Mouse (Mus musculus) brown adipose tissue, adult 24 weeks (tissue): ENCODE results near the gene Stra6. TPM values are rescaled to one million over a fixed set of nuclear protein-coding genes. Genes with fewer than 3 reads are reported as not detected.

Experiments used
- H3K27ac ChIP-seq: fragments of 200-500 bp; replicated peaks from 2 replicates; pipeline ENCODE4 v1.5.1; 2012; ENCODE audit warnings: low read depth, mild to moderate bottlenecking, low read length
- H3K4me1 ChIP-seq: fragments of 200-500 bp; 2 replicates; pipeline ENCODE4 v1.6.1; 2012; ENCODE audit warnings: low read length, mixed read lengths; ENCODE audit not compliant: control insufficient read depth, insufficient read depth, insufficient read length
- H3K4me3 ChIP-seq: fragments of 200-500 bp; 2 replicates; pipeline ENCODE4 v1.5.1; 2012; ENCODE audit warnings: low read depth, mild to moderate bottlenecking, low read length, moderate library complexity; ENCODE audit not compliant: insufficient read depth
- polyA plus RNA-seq: library from polyadenylated mRNA; stranded (reverse); fragments of >200 nt; gene quantifications from 2 replicates; pipeline ENCODE4 v1.2.4, GENCODE M21; 2012; ENCODE audit not compliant: missing spikeins, insufficient read depth, insufficient read length

Gene Stra6
- not detected in 2 replicates for polyA plus RNA-seq

DNA sequence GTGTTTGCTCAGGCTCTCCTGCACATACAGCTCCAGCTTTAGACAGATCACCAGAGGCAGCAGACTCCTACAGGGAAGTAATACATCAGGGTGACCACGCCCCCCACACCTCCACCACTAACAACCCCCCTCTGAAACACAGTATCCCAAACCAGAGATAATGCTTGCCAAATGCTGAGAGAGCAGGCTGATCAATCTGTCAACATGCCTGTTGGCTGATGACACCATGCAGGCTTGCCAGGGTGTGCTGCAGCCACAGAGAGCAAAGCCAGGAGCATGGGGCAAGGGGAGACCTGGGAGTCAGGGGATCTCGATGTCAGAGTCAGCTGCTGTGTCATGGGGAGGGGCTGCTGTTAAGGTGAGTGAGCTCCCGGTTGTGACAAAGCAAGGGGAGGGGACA is at the start of gene Stra6:
TSS of gene Stra6 (plus strand) at position 258 of the 400 bp plus-strand sequence.
- Histone ChIP-seq H3K4me3 (no peak within 1 kb of the TSS), H3K27ac (no peak within 1 kb of the TSS), H3K4me1 (no peaks in the 10 kb centered on the region; the same call in 1 of the 2 replicates)

DNA sequence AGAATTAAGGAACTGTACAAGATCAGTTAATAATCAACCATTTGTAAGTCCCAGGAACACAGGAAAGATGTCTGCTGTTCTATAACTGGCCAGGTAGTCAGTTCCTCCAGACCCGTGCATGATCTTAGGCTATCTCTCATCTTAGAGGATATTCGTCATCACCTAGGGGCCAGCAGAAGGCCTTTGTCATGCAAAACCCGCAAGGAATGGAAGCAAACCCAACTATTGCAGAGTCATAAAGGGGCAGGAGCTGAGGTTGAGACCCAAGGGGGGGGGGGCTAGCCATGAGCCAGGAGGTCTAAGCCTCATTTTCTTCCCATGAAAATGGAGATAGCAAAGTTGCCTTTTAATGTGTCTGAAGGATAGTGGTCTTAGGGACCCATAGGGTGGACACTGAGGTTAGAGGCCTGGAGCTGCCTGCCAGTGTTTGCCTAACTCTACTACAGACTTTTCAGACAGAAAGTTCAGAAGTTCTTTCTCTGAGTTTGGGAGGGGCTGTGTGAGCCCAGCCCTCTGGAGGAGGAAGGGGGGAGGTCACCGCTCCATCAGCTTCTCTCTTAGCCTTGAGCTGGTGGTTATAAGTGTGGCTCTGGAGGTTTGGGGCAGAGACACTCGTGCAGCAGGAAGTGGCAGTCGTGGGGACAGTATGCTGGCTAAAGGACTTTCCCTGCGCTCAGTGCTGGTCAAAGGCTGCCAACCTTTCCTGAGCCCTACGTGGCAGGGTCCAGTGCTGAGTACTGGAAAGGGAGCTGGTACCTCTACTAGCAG is 49.0 kb upstream of the Stra6 start:
- Histone ChIP-seq H3K4me1 (no peaks in the 10 kb centered on the region), H3K27ac (no peak overlapping the region), H3K4me3 (no peak overlapping the region)

DNA sequence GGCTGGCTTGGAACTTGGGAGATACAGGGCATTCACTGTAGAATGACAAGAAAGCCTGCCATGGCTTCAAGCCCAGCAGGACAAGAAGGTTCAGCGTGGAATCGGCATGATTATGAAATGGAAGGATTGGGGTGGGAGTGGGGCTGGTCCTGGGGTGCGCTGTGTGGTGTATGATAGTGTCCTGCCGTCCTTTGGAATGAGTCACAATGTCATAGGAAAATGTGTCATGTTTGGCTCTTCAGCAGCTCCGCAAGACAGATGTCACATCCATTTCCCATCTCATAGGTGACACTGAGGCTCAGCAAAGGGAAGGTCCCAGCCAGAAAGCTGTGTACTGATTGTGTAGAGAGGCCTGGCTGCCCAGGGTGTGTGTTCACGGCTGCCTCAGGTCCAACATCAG is 47.7 kb upstream of the Stra6 start:
- H3K27ac ChIP-seq = no peak overlapping the region
- no peak overlapping the region for H3K4me3 ChIP-seq
- no peaks in the 10 kb centered on the region for H3K4me1 ChIP-seq

DNA sequence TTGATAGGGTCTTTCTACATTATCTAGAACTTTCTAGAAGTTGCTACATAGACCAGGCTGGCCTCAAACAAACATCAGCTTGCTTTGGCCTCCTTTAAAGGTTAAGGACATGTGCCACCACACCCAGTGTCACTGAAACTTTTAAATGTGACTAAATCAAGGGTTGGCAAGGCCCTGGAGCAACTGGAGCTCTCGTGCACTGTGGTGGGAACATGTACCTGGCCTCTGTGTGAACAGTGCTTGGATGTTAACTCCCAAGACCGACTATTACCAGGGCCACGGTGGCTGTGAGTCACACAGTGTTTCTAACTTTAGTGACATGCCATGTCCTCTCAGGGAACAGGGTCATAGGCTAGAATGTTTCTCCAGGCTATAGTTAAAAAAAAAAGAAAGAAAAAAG is 46.6 kb upstream of the Stra6 start:
- Histone ChIP-seq H3K27ac (no peak overlapping the region), H3K4me1 (no peaks in the 10 kb centered on the region), H3K4me3 (no peak overlapping the region)

DNA sequence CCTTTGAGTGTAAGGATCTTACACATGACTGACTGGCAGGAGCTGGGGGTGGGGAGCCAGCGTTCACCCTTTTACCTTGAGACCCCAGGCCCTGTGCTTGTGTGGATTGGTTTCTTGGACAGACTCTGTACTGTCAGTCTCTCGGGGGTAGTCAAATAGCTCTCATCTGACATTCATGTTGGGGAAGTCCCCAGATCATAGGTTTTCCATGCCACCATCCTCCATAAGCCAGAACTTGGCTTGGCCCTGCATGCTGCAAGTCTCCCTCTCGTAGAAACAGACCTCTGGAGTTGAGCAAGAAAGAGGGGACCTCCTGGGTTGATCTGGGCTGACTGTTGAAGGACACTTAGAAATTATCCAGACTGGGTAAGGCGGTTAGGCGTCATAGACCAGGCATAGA is 45.2 kb upstream of the Stra6 start:
- Histone ChIP-seq H3K4me3 (no peak overlapping the region), H3K27ac (no peak overlapping the region), H3K4me1 (no peaks in the 10 kb centered on the region)

DNA sequence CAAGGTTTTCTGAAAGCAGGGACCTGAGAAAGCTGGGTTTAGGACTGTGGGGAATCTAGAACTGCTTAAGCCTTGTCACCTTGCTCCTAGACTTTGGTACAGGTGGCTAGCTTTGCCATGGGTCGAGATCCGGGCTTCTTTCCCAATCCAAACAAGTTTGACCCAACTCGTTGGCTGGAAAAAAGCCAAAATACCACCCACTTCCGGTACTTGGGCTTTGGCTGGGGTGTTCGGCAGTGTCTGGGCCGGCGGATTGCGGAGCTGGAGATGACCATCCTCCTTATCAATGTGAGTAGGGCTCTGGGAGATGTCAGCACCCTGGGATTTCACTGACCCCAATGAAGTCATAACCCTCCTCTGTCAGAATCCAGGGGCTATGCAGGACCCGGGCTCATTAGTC is 37.6 kb upstream of the Stra6 start:
- no peak overlapping the region for H3K27ac ChIP-seq
- H3K4me3 ChIP-seq = no peak overlapping the region
- H3K4me1 ChIP-seq = no peaks in the 10 kb centered on the region

DNA sequence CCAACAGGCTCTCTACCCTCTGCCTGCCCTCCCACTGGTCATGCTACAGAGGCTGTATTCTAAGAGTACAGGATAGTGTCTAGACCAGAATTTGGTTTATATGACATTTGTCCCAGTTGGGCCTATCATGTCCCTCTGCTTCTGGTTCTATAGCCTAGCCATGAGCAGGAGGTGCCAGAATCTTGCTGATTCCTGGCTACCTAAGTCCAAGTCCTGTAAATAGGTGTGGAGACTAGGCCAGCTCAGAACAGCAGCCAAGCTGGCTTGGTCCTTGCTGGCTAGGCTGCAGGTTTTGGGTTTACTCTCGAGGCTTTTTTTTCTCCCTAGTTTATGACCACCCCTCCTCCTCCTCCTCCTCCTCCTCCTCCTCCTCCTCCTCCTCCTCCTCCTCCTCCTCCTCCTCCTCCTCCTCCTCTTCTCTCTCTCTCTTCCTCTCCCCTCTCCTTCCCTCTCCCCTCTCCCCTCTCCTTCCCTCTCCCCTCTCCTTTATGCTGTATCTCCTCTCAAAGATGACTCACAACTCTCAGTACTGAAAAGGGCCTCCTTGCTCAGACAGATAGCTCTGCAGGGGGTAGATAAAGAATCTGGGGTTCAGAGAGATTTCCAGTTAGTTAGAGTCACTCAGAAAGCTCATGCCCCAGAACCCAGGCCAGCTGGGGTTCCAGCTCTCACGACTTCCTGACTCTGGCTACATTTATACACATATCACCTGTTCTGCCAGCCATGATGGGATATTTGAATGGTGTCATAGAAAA is 36.0 kb upstream of the Stra6 start:
- H3K4me1 ChIP-seq = no peaks in the 10 kb centered on the region
- H3K4me3 ChIP-seq = no peak overlapping the region
- no peak overlapping the region for H3K27ac ChIP-seq

DNA sequence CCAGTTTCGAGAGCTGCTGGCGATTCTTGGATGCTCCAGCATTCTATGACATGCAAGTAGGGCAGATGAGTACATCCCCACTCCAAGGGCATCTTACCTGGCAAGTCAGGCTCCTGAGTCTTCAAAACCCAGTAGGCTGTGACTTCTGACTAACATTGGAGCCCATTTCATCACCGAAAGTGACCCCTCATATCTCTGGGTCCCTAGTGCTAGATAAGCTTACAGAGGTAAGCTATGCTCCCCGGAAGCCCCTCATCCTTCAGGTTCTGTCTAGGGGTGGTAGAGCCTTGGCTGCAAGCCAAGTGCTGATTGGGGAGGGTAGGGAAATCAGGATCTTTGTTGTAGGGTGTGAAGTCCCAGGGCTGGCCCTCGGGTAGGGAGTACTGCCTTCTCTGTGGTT is 34.7 kb upstream of the Stra6 start:
- no peak overlapping the region for H3K27ac ChIP-seq
- H3K4me3 ChIP-seq = no peak overlapping the region
- H3K4me1 ChIP-seq = no peaks in the 10 kb centered on the region

DNA sequence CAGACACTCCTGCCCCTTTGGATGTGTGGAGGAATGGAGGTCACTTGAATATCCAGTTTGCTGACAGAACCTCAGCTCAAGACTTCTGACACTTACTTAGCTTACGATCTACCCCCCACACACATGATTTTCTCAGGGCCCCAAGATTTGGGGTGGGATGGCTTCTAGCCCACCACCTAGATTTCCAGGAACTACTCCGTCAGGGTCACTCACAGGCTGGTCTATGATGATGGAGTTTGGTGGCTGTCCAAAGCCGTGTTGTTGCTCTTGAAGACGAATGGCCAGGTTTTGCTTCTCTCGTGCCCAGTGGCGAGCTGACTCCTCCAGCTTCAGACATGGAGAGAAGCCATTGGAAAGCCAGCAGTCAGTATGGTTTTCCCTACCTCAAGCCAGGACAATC is 34.0 kb upstream of the Stra6 start:
- no peak overlapping the region for H3K4me3 ChIP-seq
- no peak overlapping the region for H3K27ac ChIP-seq
- no peaks in the 10 kb centered on the region for H3K4me1 ChIP-seq

DNA sequence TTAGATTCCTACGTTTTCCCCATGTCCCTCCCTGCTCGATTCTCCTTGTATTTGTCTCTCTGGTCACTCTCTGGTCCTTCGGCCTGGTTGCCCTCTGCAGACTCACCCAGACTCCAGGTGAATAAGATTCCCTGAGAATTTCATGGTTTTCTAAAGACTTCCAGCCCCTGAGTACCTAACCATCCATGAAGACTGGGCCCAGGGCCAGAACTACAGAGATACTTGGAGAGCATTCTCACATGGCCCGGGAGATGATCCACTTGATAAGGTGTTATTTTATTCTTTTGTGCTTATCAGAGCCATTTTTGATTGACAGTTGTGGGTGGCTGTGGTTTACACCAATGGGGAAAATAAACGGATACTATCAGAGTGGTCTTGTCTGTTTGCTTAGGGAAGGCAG is 31.7 kb upstream of the Stra6 start:
- H3K27ac ChIP-seq = no peak overlapping the region

DNA sequence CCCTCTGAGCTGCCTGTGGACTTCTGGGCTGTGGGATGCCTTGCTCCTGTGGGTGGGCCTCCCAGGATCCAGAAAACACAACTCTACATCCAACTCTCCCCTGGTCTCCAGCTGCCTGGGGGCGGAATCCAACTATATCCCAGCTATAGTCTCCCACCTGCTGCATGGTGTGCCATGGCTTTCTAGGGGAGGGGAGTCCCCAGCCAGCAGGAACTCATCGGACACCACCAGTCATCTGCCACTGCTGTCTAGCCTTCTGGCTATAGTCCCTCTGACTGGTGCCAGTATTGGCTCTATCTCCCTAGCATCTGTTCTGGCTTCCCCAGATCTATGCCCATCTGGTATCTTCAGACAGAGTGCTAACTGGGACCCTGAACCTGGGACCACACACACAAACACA is 28.1 kb upstream of the Stra6 start:
- H3K27ac ChIP-seq = no peak overlapping the region
- no peak overlapping the region for H3K4me3 ChIP-seq
- H3K4me1 ChIP-seq = no peaks in the 10 kb centered on the region

More for the DNA sequence above, 31.7 kb upstream of the Stra6 start:
- H3K4me1 ChIP-seq = no peaks in the 10 kb centered on the region
- no peak overlapping the region for H3K4me3 ChIP-seq

DNA sequence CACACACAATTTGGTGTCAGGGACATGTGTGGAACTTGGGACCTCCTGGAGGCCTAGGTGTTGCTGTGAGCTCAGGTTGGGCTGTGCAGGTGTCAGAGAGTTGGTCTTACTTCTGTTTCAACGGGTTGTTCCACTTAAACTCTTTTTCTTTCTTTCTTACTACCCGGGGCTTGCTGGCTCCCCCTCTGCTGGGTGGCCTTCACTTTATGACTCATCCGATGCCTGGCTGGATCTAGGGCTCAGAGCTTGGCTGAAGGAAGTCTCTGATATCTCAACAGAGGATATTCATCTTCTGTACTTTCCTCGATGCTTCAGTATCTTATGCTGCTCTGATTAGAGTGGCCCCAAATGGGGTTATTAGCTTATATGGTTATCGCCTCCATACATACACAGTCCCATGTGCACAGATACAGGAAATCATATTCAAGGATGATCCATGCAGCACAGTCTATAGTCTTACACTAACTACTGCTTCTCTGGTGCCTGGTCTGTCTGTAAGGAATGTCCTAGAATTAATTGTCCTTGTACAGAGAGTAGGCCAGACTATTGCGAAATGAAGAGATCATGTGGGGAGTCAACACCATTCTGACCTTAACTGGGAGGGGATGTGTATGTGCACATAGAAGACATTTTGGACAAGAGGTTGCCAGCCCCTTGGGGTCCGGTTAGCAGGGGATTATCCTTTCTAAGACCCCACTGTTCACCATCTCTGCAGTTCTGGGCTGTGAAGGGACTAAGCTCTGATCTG is 27.5 kb upstream of the Stra6 start:
- no peak overlapping the region for H3K27ac ChIP-seq
- H3K4me3 ChIP-seq = no peak overlapping the region
- H3K4me1 ChIP-seq = no peaks in the 10 kb centered on the region

DNA sequence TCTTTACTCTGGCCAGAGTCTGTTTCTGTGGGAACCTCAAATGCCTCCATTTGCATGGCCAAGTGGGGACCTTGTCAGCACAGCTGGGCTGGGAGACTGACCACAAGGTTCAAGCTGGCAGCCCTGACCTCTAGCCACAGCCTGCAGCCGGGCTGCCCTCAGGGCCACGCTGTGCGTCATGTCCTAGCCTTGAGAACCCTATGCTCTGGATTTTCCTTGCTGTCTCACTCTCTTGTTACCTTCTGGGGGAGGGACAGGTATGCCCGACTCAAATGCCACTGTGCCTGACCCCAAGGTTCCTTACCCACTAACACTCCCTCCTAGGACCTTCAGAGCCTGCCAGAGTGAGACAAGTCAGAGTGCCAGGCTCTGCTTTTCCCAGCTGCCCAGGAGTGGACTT is 26.6 kb upstream of the Stra6 start:
- H3K27ac ChIP-seq = no peak overlapping the region
- H3K4me1 ChIP-seq = no peaks in the 10 kb centered on the region
- no peak overlapping the region for H3K4me3 ChIP-seq

DNA sequence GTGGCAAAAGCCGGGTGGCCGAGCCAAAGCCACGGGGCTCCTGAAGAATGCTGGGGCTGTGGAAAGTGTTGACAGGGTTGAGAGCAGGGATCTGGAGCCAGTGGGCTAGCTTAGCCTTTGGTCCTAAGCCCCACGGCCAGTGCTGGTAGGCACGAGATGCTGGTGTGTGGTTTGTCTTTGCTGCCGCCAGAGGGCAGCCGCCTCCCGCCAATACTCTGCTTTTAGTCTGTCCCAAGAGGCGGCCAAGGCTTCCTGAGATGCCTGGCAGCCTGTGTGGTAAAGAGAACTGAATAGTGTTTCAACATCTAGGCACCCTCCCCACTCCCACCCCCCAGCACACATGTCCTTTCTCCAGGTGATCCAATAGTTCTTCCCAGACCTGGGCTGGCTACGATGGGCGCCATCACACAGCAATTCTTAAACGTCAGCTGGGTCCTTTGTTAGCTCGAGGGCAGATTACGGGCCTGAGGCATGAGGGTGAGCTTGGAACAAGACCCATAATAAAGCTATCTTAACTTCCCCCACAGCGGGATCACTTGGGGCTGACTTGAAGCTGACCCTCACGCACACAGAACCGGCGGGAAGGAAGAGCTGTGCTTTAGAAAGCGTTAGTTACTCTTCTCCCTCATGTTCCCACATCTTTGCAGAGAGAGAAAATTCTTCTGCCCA is 25.0 kb upstream of the Stra6 start:
- H3K4me3 ChIP-seq = no peak overlapping the region
- no peaks in the 10 kb centered on the region for H3K4me1 ChIP-seq
- no peak overlapping the region for H3K27ac ChIP-seq

DNA sequence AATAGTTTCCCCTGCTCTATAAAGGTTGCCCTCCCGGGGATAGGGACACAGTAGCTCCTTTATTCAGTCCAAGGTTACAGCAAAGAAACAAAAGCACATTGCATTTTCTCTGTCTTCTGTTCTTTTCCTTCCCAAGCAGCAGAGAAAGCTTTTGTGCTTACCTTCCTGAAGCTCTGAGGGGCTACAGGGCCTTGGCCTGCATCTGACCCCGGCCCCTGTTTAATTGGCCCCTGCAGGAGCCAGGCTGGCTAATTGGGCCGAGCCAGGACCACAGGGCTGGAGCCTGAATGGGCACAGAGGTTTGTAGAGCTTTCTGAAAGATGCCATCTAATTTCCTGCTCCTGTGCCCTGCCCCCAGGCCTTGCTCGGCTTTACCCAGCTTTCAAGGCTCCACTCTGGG is 22.6 kb upstream of the Stra6 start:
- H3K27ac ChIP-seq = no peak overlapping the region
- no peaks in the 10 kb centered on the region for H3K4me1 ChIP-seq

More for the DNA sequence above, 22.6 kb upstream of the Stra6 start:
- H3K4me3 ChIP-seq = no peak overlapping the region
